Mouse (Mus musculus) MEL (cell line): ENCODE measurements around the gene Usp29. TPM values are rescaled to one million over a fixed set of nuclear protein-coding genes. Genes with fewer than 3 reads are reported as not detected.

Experiments
- DNase-seq: peaks from one replicate; pipeline ENCODE4 v3.0.0; 2011; ENCODE audit warnings: low read depth, low spot score
- H3K27ac ChIP-seq: 2 replicates; pipeline ENCODE4 v1.5.1; 2012; ENCODE audit warnings: low read depth, mild to moderate bottlenecking, control low read depth, low read length, moderate library complexity; ENCODE audit not compliant: control insufficient read depth
- H3K27me3 ChIP-seq, 2 experiments: fragments of 150-350 bp in 1 of 2; sonication (generic) in 1 of 2; 2 replicates each; pipeline ENCODE4 v1.6.1; 2012; ENCODE audit warnings: low read length in 2 of 2, mild to moderate bottlenecking in 2 of 2, improper control_type of control experiment in 1 of 2, moderate library complexity in 1 of 2; ENCODE audit not compliant: insufficient read depth in 2 of 2, control insufficient read depth in 1 of 2
- H3K36me3 ChIP-seq, 2 experiments: 2 replicates each; pipeline ENCODE4 v1.6.1; 2012 to 2014; ENCODE audit warnings: low read length in 2 of 2, improper control_type of control experiment in 1 of 2, inconsistent platforms in 1 of 2, mild to moderate bottlenecking in 1 of 2; ENCODE audit not compliant: insufficient read depth in 2 of 2, control insufficient read depth in 1 of 2
- H3K4me1 ChIP-seq, 2 experiments: fragments of 150-350 bp in 1 of 2; sonication (generic) in 1 of 2; 2 replicates each; pipeline ENCODE4 v1.6.1; 2012; ENCODE audit warnings: low read length in 2 of 2, improper control_type of control experiment in 1 of 2, mild to moderate bottlenecking in 1 of 2; ENCODE audit not compliant: insufficient read depth in 2 of 2, control insufficient read depth in 1 of 2
- H3K4me3 ChIP-seq, 2 experiments: fragments of 150-350 bp in 1 of 2; sonication (generic) in 1 of 2; 2 replicates each; pipeline ENCODE4 v1.5.1; 2012; ENCODE audit warnings: low read depth in 2 of 2, low read length in 2 of 2, mild to moderate bottlenecking in 2 of 2, moderate library complexity in 2 of 2, control low read depth in 1 of 2, improper control_type of control experiment in 1 of 2; ENCODE audit not compliant: control insufficient read depth in 1 of 2, insufficient read depth in 1 of 2
- H3K79me2 ChIP-seq: 2 replicates; pipeline ENCODE4 v1.6.1; 2012; ENCODE audit warnings: mild to moderate bottlenecking, low read length, moderate library complexity; ENCODE audit not compliant: control insufficient read depth, poor library complexity, insufficient read depth
- H3K9ac ChIP-seq: 2 replicates; pipeline ENCODE4 v1.6.1; 2012; ENCODE audit warnings: low read depth, mild to moderate bottlenecking, control low read depth, low read length, moderate library complexity; ENCODE audit not compliant: control insufficient read depth, poor library complexity, severe bottlenecking
- H3K9me3 ChIP-seq: fragments of 150-350 bp; sonication (generic); replicated peaks from 2 replicates; pipeline ENCODE4 v1.6.1; 2012; ENCODE audit warnings: mild to moderate bottlenecking, low read length, improper control_type of control experiment, moderate library complexity; ENCODE audit not compliant: insufficient read depth
- ETS1 ChIP-seq: IDR thresholded peaks from 2 replicates; pipeline ENCODE4 v1.6.1; 2012; ENCODE audit warnings: low read depth, mild to moderate bottlenecking, inconsistent platforms, low read length, improper control_type of control experiment, moderate library complexity
- GABPA ChIP-seq: IDR thresholded peaks from 2 replicates; pipeline ENCODE4 v1.6.1; 2012; ENCODE audit warnings: low read depth, mild to moderate bottlenecking, inconsistent platforms, low read length, improper control_type of control experiment, moderate library complexity
- GATA1 ChIP-seq: IDR thresholded peaks from 2 replicates; pipeline ENCODE4 v1.6.1; 2011; ENCODE audit warnings: low read depth, low read length, improper control_type of control experiment
- HCFC1 ChIP-seq: IDR thresholded peaks from 2 replicates; pipeline ENCODE4 v1.6.1; 2012; ENCODE audit warnings: low read depth, mild to moderate bottlenecking, inconsistent platforms, low read length, improper control_type of control experiment, moderate library complexity
- MEF2A ChIP-seq: IDR thresholded peaks from 2 replicates; pipeline ENCODE4 v1.6.1; 2014; ENCODE audit warnings: low read depth, mild to moderate bottlenecking, inconsistent platforms, low read length, improper control_type of control experiment; ENCODE audit not compliant: poor library complexity, insufficient replicate concordance, severe bottlenecking; ENCODE audit errors: extremely low read depth
- MYB ChIP-seq: IDR thresholded peaks from 2 replicates; pipeline ENCODE4 v1.6.1; 2011; ENCODE audit warnings: mild to moderate bottlenecking, low read depth, low read length, improper control_type of control experiment
- NELFE ChIP-seq: IDR thresholded peaks from 2 replicates; pipeline ENCODE4 v1.6.1; 2011; ENCODE audit warnings: low read depth, low read length, improper control_type of control experiment
- NRF1 ChIP-seq: IDR thresholded peaks from 2 replicates; pipeline ENCODE4 v1.6.1; 2014; ENCODE audit warnings: low read depth, mild to moderate bottlenecking, inconsistent platforms, low read length, improper control_type of control experiment, moderate library complexity; ENCODE audit not compliant: poor library complexity, insufficient read depth, severe bottlenecking
- POLR2A ChIP-seq, 2 experiments: IDR thresholded peaks; 2 replicates each; pipeline ENCODE4 v1.6.1; 2011 to 2012; ENCODE audit warnings: low read length in 2 of 2, mild to moderate bottlenecking in 2 of 2, control low read depth in 1 of 2, improper control_type of control experiment in 1 of 2, low read depth in 1 of 2, moderate library complexity in 1 of 2; ENCODE audit not compliant: control insufficient read depth in 1 of 2, insufficient read depth in 1 of 2, poor library complexity in 1 of 2
- POLR2AphosphoS5 ChIP-seq: IDR thresholded peaks from 2 replicates; pipeline ENCODE4 v1.6.1; 2012; ENCODE audit warnings: low read depth, borderline replicate concordance, mild to moderate bottlenecking, inconsistent platforms, low read length, moderate library complexity, mixed read lengths
- RCOR1 ChIP-seq: IDR thresholded peaks from 2 replicates; pipeline ENCODE4 v1.6.1; 2012; ENCODE audit warnings: low read depth, mild to moderate bottlenecking, inconsistent platforms, low read length, improper control_type of control experiment
- SMC3 ChIP-seq: IDR thresholded peaks from 2 replicates; pipeline ENCODE4 v1.6.1; 2011; ENCODE audit warnings: low read depth, low read length, improper control_type of control experiment
- TCF12 ChIP-seq: IDR thresholded peaks from 2 replicates; pipeline ENCODE4 v1.6.1; 2014; ENCODE audit warnings: low read depth, mild to moderate bottlenecking, inconsistent platforms, low read length, improper control_type of control experiment, moderate library complexity
- UBTF ChIP-seq: IDR thresholded peaks from 2 replicates; pipeline ENCODE4 v1.6.1; 2012; ENCODE audit warnings: low read depth, mild to moderate bottlenecking, inconsistent platforms, low read length, improper control_type of control experiment, moderate library complexity, borderline replicate concordance; ENCODE audit not compliant: insufficient read depth
- USF1 ChIP-seq: IDR thresholded peaks from 2 replicates; pipeline ENCODE4 v1.6.1; 2014; ENCODE audit warnings: low read depth, mild to moderate bottlenecking, inconsistent platforms, low read length, improper control_type of control experiment, moderate library complexity
- USF2 ChIP-seq, 2 experiments: IDR thresholded peaks; 2 replicates each; pipeline ENCODE4 v1.6.1; 2011 to 2012; ENCODE audit warnings: improper control_type of control experiment in 2 of 2, low read length in 2 of 2, borderline replicate concordance in 1 of 2, inconsistent platforms in 1 of 2, low read depth in 1 of 2, mild to moderate bottlenecking in 1 of 2; ENCODE audit not compliant: insufficient read depth in 1 of 2
- ZC3H11A ChIP-seq: IDR thresholded peaks from 2 replicates; pipeline ENCODE4 v1.6.1; 2012; ENCODE audit warnings: low read depth, mild to moderate bottlenecking, inconsistent platforms, low read length, improper control_type of control experiment
- ZKSCAN1 ChIP-seq: IDR thresholded peaks from 2 replicates; pipeline ENCODE4 v1.6.1; 2012; ENCODE audit warnings: low read depth, mild to moderate bottlenecking, inconsistent platforms, low read length, improper control_type of control experiment, moderate library complexity
- ZMIZ1 ChIP-seq: IDR thresholded peaks from 2 replicates; pipeline ENCODE4 v1.6.1; 2012; ENCODE audit warnings: low read depth, mild to moderate bottlenecking, inconsistent platforms, low read length, improper control_type of control experiment, moderate library complexity
- ZNF384 ChIP-seq: IDR thresholded peaks from 2 replicates; pipeline ENCODE4 v1.6.1; 2012; ENCODE audit warnings: low read depth, mild to moderate bottlenecking, inconsistent platforms, low read length, improper control_type of control experiment
- polyA plus RNA-seq, 2 experiments: library from polyadenylated mRNA; stranded (reverse) in 1 of 2; unstranded in 1 of 2; fragments of >175 nt in 1 of 2; fragments of >200 nt in 1 of 2; gene quantifications; 2 replicates each; pipeline versions ENCODE4 v1.2.1 to v1.2.4; 2012; ENCODE audit warnings: low replicate concordance in 2 of 2, low read depth in 1 of 2; ENCODE audit not compliant: insufficient read length in 2 of 2, insufficient read depth in 1 of 2, missing spikeins in 1 of 2
- total RNA-seq: library from RNA; depleted of rRNA; stranded (reverse); fragments of 300-350 nt; gene quantifications from 2 replicates; pipeline ENCODE4 v1.2.3, GENCODE M21; 2012

The Usp29 gene
- total and polyA plus RNA-seq, 3 experiments, result not detected

DNA sequence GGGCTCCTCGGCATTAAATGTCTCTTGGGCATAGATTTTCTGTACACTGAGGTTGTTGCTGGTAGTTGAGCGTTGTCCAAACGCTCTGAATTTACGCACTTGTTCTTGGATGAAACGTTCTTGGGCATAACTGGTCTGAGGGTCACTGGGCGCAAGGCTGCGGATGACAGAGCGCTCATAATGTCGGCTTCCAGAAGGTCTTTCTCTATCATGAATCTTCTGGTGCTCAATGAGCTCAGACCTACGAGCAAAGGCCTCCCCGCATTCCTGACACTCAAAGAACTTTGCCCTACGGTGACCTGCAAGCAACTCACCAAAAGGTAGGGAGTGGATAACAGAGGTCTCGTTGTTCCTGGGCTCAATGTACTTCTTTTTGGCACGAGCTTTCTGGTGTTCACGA is 21.0 kb upstream of the Usp29 start (continued):
- TF ChIP-seq USF2 (IDR thresholded peaks at IDR 0.05; ENCODE audit: borderline replicate concordance in 1 of 2, insufficient read depth in 1 of 2, low read depth in 1 of 2, low read length in 2 of 2), result no peak

DNA sequence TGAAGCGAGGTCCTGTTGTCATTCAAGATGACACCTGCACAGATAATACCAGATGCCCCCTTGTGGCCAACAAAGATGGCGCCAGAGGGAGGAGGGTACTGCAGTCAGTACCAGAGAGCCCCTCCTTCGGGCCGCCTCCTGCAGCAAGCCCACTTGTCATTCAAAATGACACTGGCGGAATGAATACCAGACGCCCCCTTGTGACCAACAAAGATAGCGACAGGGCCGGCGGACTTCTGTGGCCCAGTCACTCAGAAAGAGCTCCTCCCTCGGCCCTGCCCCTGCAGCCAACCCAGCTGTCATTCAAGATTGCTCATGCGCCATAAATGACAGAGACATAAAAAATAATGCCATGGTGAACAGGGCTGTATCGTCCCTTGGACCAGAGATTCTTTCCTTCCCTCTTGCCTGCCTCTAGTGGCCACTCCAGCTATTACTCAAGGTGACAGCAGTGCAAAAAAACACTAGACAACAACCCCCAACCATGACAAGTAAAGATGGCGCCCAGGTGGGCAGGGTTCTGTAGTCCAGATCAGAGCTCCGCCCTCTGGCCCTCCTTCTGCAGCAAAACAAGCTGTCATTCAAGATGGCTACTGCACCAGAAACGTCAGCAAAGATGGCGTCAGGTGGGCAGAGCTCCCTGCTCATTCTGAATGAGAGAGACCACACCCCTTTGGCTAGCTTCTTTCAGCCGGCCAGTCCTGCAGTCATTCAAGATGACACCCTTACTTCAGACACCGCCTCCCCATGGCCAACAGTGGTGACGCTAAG is 2.8 kb upstream of the Usp29 start:
- Histone ChIP-seq H3K79me2 (no peaks in the 10 kb centered on the region), H3K27me3 (no peaks in the 10 kb centered on the region)
- TF ChIP-seq ZMIZ1, result no peak
- TF ChIP-seq NRF1, result no peak
- no peak for TF ChIP-seq MEF2A
- no peak for TF ChIP-seq POLR2A (IDR thresholded peaks at IDR 0.05; ENCODE audit: control insufficient read depth in 1 of 2, insufficient read depth in 1 of 2, low read depth in 1 of 2, low read length in 2 of 2, poor library complexity in 1 of 2)
- TF ChIP-seq ZC3H11A, result no peak
- TF ChIP-seq USF2 (IDR thresholded peaks at IDR 0.05; ENCODE audit: borderline replicate concordance in 1 of 2, insufficient read depth in 1 of 2, low read depth in 1 of 2, low read length in 2 of 2), result no peak
- no peak for TF ChIP-seq NELFE
- TF ChIP-seq ETS1, result no peak
- TF ChIP-seq HCFC1, result no peak
- no peak for TF ChIP-seq UBTF
- no peak for TF ChIP-seq POLR2AphosphoS5
- TF ChIP-seq ZNF384, result no peak
- TF ChIP-seq GATA1, result no peak
- no peak for TF ChIP-seq ZKSCAN1
- no peak for TF ChIP-seq MYB
- no peak for TF ChIP-seq TCF12
- TF ChIP-seq USF1, result no peak
- TF ChIP-seq RCOR1, result no peak
- no peak for TF ChIP-seq GABPA
- TF ChIP-seq SMC3, result no peak
- TF ChIP-seq, all 39 proteins: peak for 0
- H3K9me3 ChIP-seq, result no peaks in the 10 kb centered on the region
- DNase-seq, result peak; percentile 2
- H3K4me3 ChIP-seq, result no peak overlapping the region
- H3K9ac ChIP-seq, result no peak overlapping the region
- H3K27ac ChIP-seq, result no peak overlapping the region
- no peaks in the 10 kb centered on the region for H3K36me3 ChIP-seq
- H3K4me1 ChIP-seq, result no peaks in the 10 kb centered on the region
